9 mouse cellular contexts compared by ENCODE assay signal in genomic region chr8:128484720-128485124, GRCm38 (mm10).
A peak's percentile ranks its signal among the peaks of the same experiment; 100 is the strongest.
DNase-seq lines count a peak whose midpoint lies in the region; ATAC-seq and TF ChIP-seq lines count a peak whose summit lies in the region.
"Had no signal": no experiment of that assay in that cellular context is flagged by ENCODE, and none has a peak within 500 bp of the region (broad histone marks: within the 10 kb centered on the region; RNA-seq: fewer than 3 reads in every experiment).

No protein-coding gene starts in this region.

- H3K4me2 ChIP-seq in liver, embryonic 13.5 days = no peak overlapping the region

- intact Hi-C loops in left cerebral cortex, postnatal 36 days (cut with DNase I) = no loop called here

- H3K9me3 ChIP-seq in liver, embryonic 13.5 days (replicated peaks) = no peaks in the 10 kb centered on the region

- no peak for TF ChIP-seq POLR2A in brain, embryonic 14.5 days (IDR thresholded peaks at IDR 0.05; ENCODE audit: borderline replicate concordance, extremely low read depth, insufficient read depth, insufficient read length, poor library complexity, severe bottlenecking)

- no peak overlapping the region for H3K4me3 ChIP-seq in liver, embryonic 13.5 days (replicated peaks)

- no peak for TF ChIP-seq CTCF in brain, embryonic 14.5 days (IDR thresholded peaks at IDR 0.05; ENCODE audit: borderline replicate concordance, extremely low read depth, insufficient read depth, insufficient read length)

- no peak overlapping the region for H3K9ac ChIP-seq in liver, embryonic 13.5 days

- peaks cover 16% of the 10 kb centered on the region for H3K4me1 ChIP-seq in liver, embryonic 13.5 days (replicated peaks)

- 73% methylated on average over 1 of the region's 1 CpGs for WGBS in liver, embryonic 13.5 days (ENCODE audit: insufficient replicate concordance)

- peak; percentile 9; the same call in 1 of the 2 replicates for ATAC-seq in liver, embryonic 13.5 days (ENCODE audit: low read depth)

- peak overlapping the region; percentile 61 for H3K27ac ChIP-seq in liver, embryonic 13.5 days

- H3K27me3 ChIP-seq in liver, embryonic 13.5 days = no peaks in the 10 kb centered on the region

- DNase-seq in adrenal gland, adult 8-10 months = peak; percentile 75
- no peak for DNase-seq in adrenal gland, postnatal 4 days (ENCODE audit: low spot score in 2 of 2)
- DNase-seq in kidney, adult 11 months = peak; percentile 57
- no peak for DNase-seq in kidney, adult 18-20 months
- DNase-seq in brain, embryonic 14.5 days (ENCODE audit: low read depth) = peak; percentile 44
- no peak for DNase-seq in liver, embryonic 13.5 days
- no peak for DNase-seq in left cerebral cortex, postnatal 36 days (ENCODE audit: low spot score in 2 of 2)
- no peak for DNase-seq in urinary bladder, postnatal 36 days (ENCODE audit: low spot score in 2 of 2)
- DNase-seq: cerebellum, adult 11-12 months had no signal

- no peaks in the 10 kb centered on the region for H3K36me3 ChIP-seq in liver, embryonic 13.5 days

Comparison
In these comparisons a context has a peak if more than half of its experiments do, and no peak if none do; other contexts are left out.
1. DNase-seq: peak in adrenal gland, adult 8-10 months (single experiment), kidney, adult 11 months (single experiment) and brain, embryonic 14.5 days (single experiment); none in adrenal gland, postnatal 4 days (0 of 2), kidney, adult 18-20 months (single experiment), liver, embryonic 13.5 days (single experiment), left cerebral cortex, postnatal 36 days (0 of 2) and urinary bladder, postnatal 36 days (0 of 2).